Mouse (Mus musculus) adrenal gland, adult (tissue): Measurements from ENCODE around the gene Zscan21.
A peak's percentile ranks its signal among the peaks of the same experiment; 100 is the strongest.
"Not testable (repeated sequence)": the region's sequence is repeated elsewhere in the genome, so short reads cannot be mapped to it uniquely, and the experiment has no call there.

Experiments
- DNase-seq, 2 experiments: peaks; one replicate each; pipeline ENCODE4 v3.0.0; 2022 to 2023; ENCODE audit warnings: low spot score in 1 of 2; ENCODE audit not compliant: inconsistent age in 2 of 2

Zscan21 gene

DNA sequence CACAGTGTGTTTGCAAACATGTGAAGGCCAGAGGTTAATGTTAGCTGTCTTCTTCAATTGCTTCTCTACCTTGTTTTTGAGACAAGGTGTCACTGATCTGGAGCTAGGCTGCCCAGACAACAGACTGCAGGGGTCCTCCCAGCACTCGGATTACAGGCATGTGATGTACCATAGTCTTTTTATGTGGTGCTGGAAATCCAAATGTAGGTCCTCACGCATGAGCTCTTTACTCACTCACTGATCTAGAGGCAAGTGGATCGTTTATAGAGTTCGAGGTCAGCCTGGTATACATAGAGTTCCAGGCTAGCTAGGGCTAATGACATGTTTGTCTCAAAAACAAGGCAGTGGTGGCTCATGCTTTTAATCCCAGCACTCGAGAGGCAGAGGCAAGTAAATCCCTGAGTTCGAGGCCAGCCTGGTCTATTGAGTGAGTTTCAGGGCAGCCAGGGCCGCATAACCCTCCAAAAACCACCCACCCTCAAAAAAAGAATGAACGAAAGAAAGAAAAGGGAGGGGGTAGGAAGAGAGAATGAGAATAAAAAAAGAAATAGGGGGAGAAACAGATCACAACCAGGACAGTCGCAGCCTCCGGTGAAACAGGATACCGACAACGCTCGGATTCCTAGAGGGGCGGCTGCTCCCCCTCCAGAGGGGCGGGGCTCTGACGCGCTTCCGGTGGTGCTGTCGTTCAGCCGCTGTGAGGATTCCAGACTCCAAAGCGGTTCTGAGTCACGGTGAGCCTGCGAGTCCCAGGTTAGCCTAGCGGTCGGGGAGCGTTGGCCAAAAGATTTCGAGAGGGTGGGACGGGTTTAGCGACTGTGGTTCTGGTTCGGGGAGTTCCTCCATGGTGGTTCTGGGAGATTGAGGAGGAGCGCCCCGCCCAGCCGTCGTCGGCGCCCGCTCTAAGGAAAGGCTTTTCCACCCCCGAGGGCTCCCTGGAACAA is at the start of gene Zscan21:
Gene Zscan21 (plus strand): TSS at position 649 of the 944 bp plus-strand sequence.
- peak; percentile 94 to 97 for DNase-seq

DNA sequence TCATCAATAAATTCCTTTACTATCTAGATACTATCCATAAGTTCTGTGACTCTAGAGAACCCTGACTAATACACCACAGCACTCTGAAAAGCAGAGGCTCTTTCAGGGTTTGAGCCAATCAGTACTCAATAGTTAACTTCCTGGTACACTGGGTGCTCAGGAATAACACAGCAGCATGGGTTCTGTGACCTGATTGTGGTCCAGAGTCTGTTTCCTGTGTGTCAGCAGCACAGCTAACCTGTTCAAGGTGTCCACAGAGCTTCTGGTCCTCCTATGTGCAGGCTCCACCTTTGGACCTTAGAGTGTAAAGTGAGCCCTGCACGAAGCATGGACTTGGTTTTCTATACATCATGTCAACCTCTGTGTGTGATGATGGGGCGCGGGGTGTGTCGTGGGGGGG is 42.9 kb upstream of the Zscan21 start:
- DNase-seq = no peak

GRCm38 (mm10) chr5:138075684-138076083 is 41.0 kb upstream of the Zscan21 start:
- DNase-seq = peak in 1 of 2 experiments; percentile 77

- no peak for DNase-seq
Measured at GRCm38 (mm10) chr5:138076148-138076547, 40.6 kb upstream of the Zscan21 start.

GRCm38 (mm10) chr5:138080456-138080855 is 36.2 kb upstream of the Zscan21 start:
- DNase-seq = no peak

DNA sequence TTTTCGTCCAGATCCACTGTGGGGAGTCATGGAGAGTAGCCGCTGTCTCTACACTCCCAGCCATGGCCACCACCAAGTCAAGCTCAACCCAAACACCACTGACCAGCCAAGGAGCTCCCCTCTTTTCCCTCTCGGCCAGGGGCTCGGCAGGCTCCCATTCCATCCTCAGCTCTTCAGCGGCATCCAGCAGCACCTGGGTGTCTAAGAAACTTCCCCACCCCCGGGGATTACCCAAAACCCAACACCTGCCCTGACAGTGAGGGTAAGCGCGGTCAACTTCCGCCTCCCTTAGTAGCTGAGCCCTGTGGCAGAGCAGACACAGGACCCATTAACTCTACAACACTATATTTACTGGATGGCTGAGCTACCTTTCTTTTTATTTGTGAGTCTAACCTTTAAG is 35.3 kb upstream of the Zscan21 start:
- DNase-seq = peak in 1 of 2 experiments; percentile 12

GRCm38 (mm10) chr5:138083318-138083900 is 33.3 kb upstream of the Zscan21 start:
- DNase-seq = no peak

DNA sequence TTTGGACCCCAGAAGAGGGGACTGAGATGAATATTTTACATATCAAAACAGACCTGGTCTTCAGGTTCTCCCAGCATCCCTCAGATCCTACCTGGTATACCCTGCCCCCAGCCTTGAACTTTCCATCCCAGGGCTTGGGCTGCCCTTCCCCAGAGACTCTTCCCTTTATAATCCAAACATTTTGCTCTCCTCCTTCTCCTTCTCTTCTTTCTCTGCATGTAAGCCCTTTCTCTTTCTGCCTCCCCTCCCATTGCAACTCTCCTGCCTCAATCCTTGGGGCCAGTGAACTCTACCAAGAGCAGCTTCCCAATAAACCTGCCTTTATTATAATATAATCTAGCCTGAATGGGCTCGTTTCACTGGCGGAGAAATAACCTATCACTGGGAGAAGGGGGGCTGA is 32.8 kb upstream of the Zscan21 start:
- peak in 1 of 2 experiments; percentile 21 for DNase-seq

DNA sequence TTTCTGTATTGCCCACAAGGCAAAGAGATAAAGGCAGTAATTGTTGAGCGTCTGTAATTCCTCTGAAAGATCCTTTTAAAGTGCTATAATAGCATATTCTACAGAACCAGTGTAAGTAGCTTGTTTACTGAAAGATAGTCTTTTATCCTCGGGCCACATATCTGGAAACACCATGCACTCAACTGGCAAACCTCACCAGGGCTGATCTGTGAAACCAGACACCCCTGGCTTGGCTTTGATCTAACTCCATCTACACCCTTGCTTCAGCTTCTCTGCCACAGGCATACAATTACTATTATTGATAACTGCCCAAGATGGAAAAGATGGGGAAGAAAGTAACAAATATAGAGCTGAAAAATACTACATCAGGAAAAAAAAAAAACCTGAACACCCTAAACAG is 32.2 kb upstream of the Zscan21 start:
- DNase-seq = peak in 1 of 2 experiments; percentile 49

DNA sequence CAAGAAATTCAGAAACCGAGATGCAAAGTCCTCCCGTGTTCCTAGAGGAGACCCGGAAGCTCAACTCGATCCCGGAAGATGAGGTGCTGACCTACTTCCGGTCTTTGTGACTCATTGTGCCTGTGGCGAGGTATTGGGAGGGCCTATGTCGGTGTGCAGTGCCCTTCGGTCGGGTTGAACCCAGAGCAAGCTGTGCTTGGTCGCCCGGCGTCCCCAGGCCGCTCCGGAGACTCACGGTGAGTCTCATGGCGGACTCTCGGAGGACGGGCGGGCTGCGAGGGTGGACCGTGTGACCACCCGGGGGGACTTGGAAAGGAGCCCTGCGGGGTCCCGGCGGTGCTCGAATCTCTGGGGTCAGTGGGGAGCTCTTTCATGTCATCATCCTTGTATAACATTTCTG is 31.7 kb upstream of the Zscan21 start, which contains the start of gene Zkscan1:
Gene Zkscan1 (plus strand): TSS at position 89 of the 400 bp plus-strand sequence.
- DNase-seq = peak; percentile 87 to 95

- peak; percentile 31 to 83 for DNase-seq
Measured at GRCm38 (mm10) chr5:138085421-138085911, 31.2 kb upstream of the Zscan21 start.

- no peak for DNase-seq
Measured at GRCm38 (mm10) chr5:138086842-138087241, 29.9 kb upstream of the Zscan21 start.

- no peak for DNase-seq
Measured at GRCm38 (mm10) chr5:138088366-138088765, 28.3 kb upstream of the Zscan21 start.

- DNase-seq = no peak
Measured at GRCm38 (mm10) chr5:138089108-138089551, 27.6 kb upstream of the Zscan21 start.

DNA sequence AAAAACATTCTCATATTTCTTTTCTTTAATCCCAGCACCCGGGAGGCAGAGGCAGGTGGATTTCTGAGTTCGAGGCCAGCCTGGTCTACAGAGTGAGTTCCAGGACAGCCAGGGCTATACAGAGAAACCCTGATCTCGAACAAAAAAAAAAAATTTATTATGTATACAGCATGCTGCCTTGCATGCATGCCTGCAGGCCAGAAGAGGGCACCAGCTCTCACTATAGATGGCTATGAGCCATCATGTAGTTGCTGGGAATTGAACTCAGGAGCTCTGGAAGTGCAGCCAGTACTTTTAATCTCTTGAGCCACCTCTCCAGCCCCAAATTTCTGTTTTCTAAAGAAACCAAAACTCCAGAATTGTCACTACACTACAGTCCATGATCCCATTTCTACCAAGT is 26.4 kb upstream of the Zscan21 start:
- DNase-seq = no peak

GRCm38 (mm10) chr5:138090737-138091136 is 26.0 kb upstream of the Zscan21 start:
- no peak for DNase-seq

GRCm38 (mm10) chr5:138092771-138093170 is 23.9 kb upstream of the Zscan21 start:
- no peak for DNase-seq

DNA sequence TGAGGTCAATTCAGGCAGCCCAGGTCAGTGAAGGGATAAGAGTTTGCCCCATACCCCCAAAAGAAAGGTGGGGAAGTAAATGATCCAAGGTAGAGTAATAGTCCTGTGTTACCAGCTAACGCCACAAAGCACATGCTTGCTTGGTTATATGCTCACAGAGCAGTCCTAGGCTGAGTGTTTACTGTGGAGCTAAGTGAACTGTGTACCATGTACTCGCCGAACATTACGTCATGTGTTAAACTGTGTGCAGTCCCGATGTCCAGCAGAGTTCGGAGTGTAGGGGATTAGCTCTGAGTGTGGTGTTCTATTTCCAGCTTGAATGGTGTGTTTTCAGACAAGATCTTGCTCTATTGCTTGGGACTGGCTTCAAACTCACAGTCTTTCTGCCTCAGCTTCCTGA is 22.2 kb upstream of the Zscan21 start:
- DNase-seq = no peak

- DNase-seq = no peak
Measured at GRCm38 (mm10) chr5:138104976-138105375, 11.7 kb upstream of the Zscan21 start.

DNA sequence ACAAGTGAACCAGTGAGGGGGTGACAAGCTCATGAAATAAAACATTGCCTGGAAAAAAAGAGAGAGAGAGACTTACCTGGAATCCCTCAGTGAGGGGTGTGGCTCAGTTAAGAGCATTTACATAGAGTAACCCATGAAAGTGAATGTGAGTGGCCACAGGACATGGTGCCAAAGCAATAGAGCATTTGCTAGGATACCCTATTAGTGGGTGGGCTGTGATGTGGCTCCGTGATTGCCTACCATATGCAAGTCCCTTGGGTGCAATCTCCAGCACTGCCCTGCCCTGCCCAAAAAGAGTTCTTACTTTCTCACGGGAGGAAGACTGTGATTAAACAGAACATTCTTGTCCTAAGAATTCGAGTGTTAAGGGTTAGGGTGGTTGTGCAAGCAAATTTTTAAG is 9.6 kb upstream of the Zscan21 start:
- DNase-seq = no peak

- DNase-seq = not testable (repeated sequence)
Measured at GRCm38 (mm10) chr5:138109847-138110396, 6.8 kb upstream of the Zscan21 start.
